Comparison of ENCODE assay signal across 10 mouse cellular contexts in the genomic region with DNA sequence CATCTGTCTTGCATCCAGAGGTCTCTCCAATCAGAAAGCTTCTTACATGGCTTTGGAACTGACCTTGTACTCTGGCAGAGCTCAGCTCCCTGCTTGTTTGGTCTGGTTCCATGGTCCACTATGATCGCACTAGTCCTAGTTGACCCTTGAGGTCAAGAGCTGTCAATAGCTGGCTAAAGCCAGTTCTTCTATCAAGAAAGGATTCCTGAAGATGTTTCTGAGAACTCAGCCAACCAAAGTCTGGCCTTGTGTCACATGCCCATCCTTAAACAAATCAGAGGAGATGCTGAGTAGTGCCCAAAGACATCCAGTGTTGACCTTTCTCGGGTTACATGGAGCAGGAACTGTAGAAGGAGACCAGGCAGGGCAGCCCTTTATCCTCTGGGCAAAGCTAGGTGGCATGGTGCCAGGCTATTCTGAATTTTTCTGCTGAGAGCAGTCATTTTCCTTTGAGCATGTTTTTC.
DNase-seq lines count a peak whose midpoint lies in the region; ATAC-seq and TF ChIP-seq lines count a peak whose summit lies in the region.
"Had no signal": no experiment of that assay in that cellular context is flagged by ENCODE, and none has a peak within 500 bp of the region (broad histone marks: within the 10 kb centered on the region; RNA-seq: fewer than 3 reads in every experiment).

No protein-coding gene starts in this region.

- no peak overlapping the region for H3K9ac ChIP-seq in stomach, postnatal 0 days (ENCODE audit: low read length)
- H3K9ac ChIP-seq in midbrain, embryonic 15.5 days, result no peak overlapping the region
- H3K9ac ChIP-seq: forebrain, embryonic 12.5 days; limb, embryonic 12.5 days had no signal

- no peak for TF ChIP-seq EP300 in stomach, postnatal 0 days (optimal IDR thresholded peaks at IDR 0.05)

- H3K4me1 ChIP-seq in kidney, adult 2 months (ENCODE audit: control insufficient read depth, insufficient read depth, low read length), result peaks cover 29% of the 10 kb centered on the region
- H3K4me1 ChIP-seq in stomach, postnatal 0 days (replicated peaks; ENCODE audit: control insufficient read depth, insufficient read depth), result no peaks in the 10 kb centered on the region; the same call in 1 of the 2 replicates
- peaks cover 4% of the 10 kb centered on the region; the same call in 1 of the 2 replicates for H3K4me1 ChIP-seq in midbrain, embryonic 15.5 days
- H3K4me1 ChIP-seq: limb, embryonic 12.5 days had no signal

- no peak overlapping the region for H3K4me2 ChIP-seq in stomach, postnatal 0 days (replicated peaks; ENCODE audit: low read depth)
- H3K4me2 ChIP-seq in midbrain, embryonic 15.5 days, result no peak overlapping the region
- H3K4me2 ChIP-seq: forebrain, embryonic 12.5 days; limb, embryonic 12.5 days had no signal

- WGBS in kidney, adult 2 months, result 17% methylated on average over 2 of the region's 2 CpGs
- WGBS in stomach, postnatal 0 days, result 45% methylated on average over 2 of the region's 2 CpGs
- WGBS in midbrain, embryonic 15.5 days, result 54% methylated on average over 2 of the region's 2 CpGs

- no peak; the same call in 1 of the 2 replicates for ATAC-seq in stomach, postnatal 0 days (ENCODE audit: low FRiP score, low TSS enrichment)
- no peak for ATAC-seq in midbrain, embryonic 15.5 days (replicated peaks)

- no peak for TF ChIP-seq CTCF in kidney, adult 2 months (conservative IDR thresholded peaks at IDR 0.05; ENCODE audit: insufficient read depth, insufficient read length, low read depth, low read length)
- TF ChIP-seq CTCF in stomach, postnatal 0 days (IDR thresholded peaks at IDR 0.05; ENCODE audit: low read depth), result no peak

- peak; percentile 14 to 16 for DNase-seq in left cerebral cortex, postnatal 14 days (ENCODE audit: low spot score in 2 of 2)
- no peak for DNase-seq in left cerebral cortex, adult 9 months (ENCODE audit: low spot score in 2 of 2)
- peak; percentile 31 for DNase-seq in brain, adult 2 months (ENCODE audit: low read depth, low spot score)
- peak; percentile 95 for DNase-seq in kidney, adult 2 months
- DNase-seq in lung, postnatal 25 days (ENCODE audit: low spot score), result peak; percentile 21
- DNase-seq in spleen, adult 18-20 months, result no peak
- no peak for DNase-seq in stomach, postnatal 0 days (ENCODE audit: low spot score)

- no peak for TF ChIP-seq POLR2A in kidney, adult 2 months (IDR thresholded peaks at IDR 0.05; ENCODE audit: low read depth, low read length)

- no peaks in the 10 kb centered on the region for H3K27me3 ChIP-seq in kidney, adult 2 months (replicated peaks; ENCODE audit: control insufficient read depth, insufficient read depth, low read length)
- no peaks in the 10 kb centered on the region for H3K27me3 ChIP-seq in stomach, postnatal 0 days (ENCODE audit: control insufficient read depth, insufficient read depth, low read length)
- H3K27me3 ChIP-seq in midbrain, embryonic 15.5 days (replicated peaks), result no peaks in the 10 kb centered on the region
- H3K27me3 ChIP-seq: forebrain, embryonic 12.5 days; limb, embryonic 12.5 days had no signal

- H3K4me3 ChIP-seq in kidney, adult 2 months (ENCODE audit: insufficient read depth, low read depth, low read length), result no peak overlapping the region
- no peak overlapping the region for H3K4me3 ChIP-seq in stomach, postnatal 0 days (ENCODE audit: low read depth, low read length)
- no peak overlapping the region for H3K4me3 ChIP-seq in midbrain, embryonic 15.5 days
- H3K4me3 ChIP-seq: forebrain, embryonic 12.5 days; limb, embryonic 12.5 days had no signal

- H3K9me3 ChIP-seq in stomach, postnatal 0 days (ENCODE audit: control insufficient read depth, low read length), result no peaks in the 10 kb centered on the region
- H3K9me3 ChIP-seq in midbrain, embryonic 15.5 days, result no peaks in the 10 kb centered on the region
- H3K9me3 ChIP-seq: forebrain, embryonic 12.5 days; limb, embryonic 12.5 days had no signal

- intact Hi-C loops in left cerebral cortex, postnatal 14 days (cut with DNase I), result no loop called here

- no peaks in the 10 kb centered on the region for H3K36me3 ChIP-seq in kidney, adult 2 months (ENCODE audit: control insufficient read depth, insufficient read depth, low read length)
- no peaks in the 10 kb centered on the region for H3K36me3 ChIP-seq in stomach, postnatal 0 days (ENCODE audit: control insufficient read depth, insufficient read depth, low read length)
- no peaks in the 10 kb centered on the region for H3K36me3 ChIP-seq in midbrain, embryonic 15.5 days (replicated peaks)
- H3K36me3 ChIP-seq: forebrain, embryonic 12.5 days had no signal

- peak overlapping the region; percentile 94 for H3K27ac ChIP-seq in kidney, adult 2 months (ENCODE audit: insufficient read depth, low read depth, low read length)
- no peak overlapping the region for H3K27ac ChIP-seq in stomach, postnatal 0 days (replicated peaks)
- no peak overlapping the region for H3K27ac ChIP-seq in midbrain, embryonic 15.5 days
- H3K27ac ChIP-seq: forebrain, embryonic 12.5 days; limb, embryonic 12.5 days had no signal

Comparison
In these comparisons a context has a peak if more than half of its experiments do, and no peak if none do; other contexts are left out.
1. DNase-seq: peak in left cerebral cortex, postnatal 14 days (2 of 2), brain, adult 2 months (single experiment), kidney, adult 2 months (single experiment) and lung, postnatal 25 days (single experiment); none in left cerebral cortex, adult 9 months (0 of 2), spleen, adult 18-20 months (0 of 2) and stomach, postnatal 0 days (single experiment).